Mouse (Mus musculus) ES-Bruce4 (cell line): ENCODE measurements around the gene Mat2a.

ENCODE experiments used
- CTCF ChIP-seq: IDR thresholded peaks from one replicate; pipeline ENCODE4 v1.8.1; 2011; ENCODE audit warnings: low read depth, low read length
- EP300 ChIP-seq: IDR thresholded peaks from 2 replicates; pipeline ENCODE4 v1.6.1; 2011; ENCODE audit warnings: low read depth, low read length; ENCODE audit not compliant: insufficient read depth
- POLR2A ChIP-seq: IDR thresholded peaks from one replicate; pipeline ENCODE4 v1.8.1; 2011; ENCODE audit warnings: low read length; ENCODE audit not compliant: insufficient read depth

GRCm38 (mm10) chr6:72432153-72432552 is 7.2 kb downstream of the Mat2a start:
- TF ChIP-seq CTCF (no peak), POLR2A (no peak), EP300 (no peak)
